Mouse (Mus musculus): ENCODE measurements at regions not wholly inside any gene's neighbourhood (a gene's known extent, or its start where the extent isn't known, plus 50 kb on each side); places are given as distances from the start of the nearest gene placed in this dataset.

DNA sequence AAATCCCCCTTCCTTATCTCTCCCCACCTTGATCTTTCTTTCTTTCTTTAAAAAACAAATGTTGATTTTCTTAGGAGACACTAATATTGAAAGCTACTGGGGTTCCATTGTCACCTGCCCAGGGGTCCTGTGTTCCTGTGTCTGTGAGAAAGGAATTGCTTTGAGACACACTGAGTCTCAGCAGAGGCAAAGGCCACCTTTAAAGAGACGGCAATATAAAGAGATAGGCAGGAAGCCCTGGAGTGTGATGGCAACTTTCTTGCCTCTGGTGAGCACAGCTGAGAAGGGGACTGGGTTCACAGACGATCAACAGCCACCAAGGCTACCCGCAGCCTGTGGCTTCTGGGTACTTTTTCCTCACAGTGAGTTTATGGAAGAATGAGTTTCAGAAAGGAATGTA, 855.8 kb downstream of the Galc start:
- ATAC-seq (ENCODE audit: low FRiP score, low read depth) (no peak), DNase-seq (ENCODE audit: low spot score) (no peak)
- no peak for TF ChIP-seq POLR2A (IDR thresholded peaks at IDR 0.05; ENCODE audit: borderline replicate concordance, extremely low read depth, insufficient read depth, insufficient read length)
- Histone ChIP-seq H3K9ac (ENCODE audit: low read depth, low read length, severe bottlenecking) (no peak overlapping the region), H3K4me2 (replicated peaks; ENCODE audit: low read depth, low read length, severe bottlenecking) (no peak overlapping the region), H3K9me3 (ENCODE audit: control insufficient read depth, low read length) (no peaks in the 10 kb centered on the region), H3K36me3 (ENCODE audit: control insufficient read depth, insufficient read depth, low read length) (no peaks in the 10 kb centered on the region), H3K4me3 (replicated peaks; ENCODE audit: low read length) (no peak overlapping the region), H3K4me1 (ENCODE audit: control insufficient read depth, insufficient read depth, low read length) (no peaks in the 10 kb centered on the region), H3K27me3 (ENCODE audit: control insufficient read depth, insufficient read depth, low read length) (no peaks in the 10 kb centered on the region), H3K27ac (replicated peaks; ENCODE audit: low read depth, low read length) (no peak overlapping the region)
- 21% methylated on average over 3 of the region's 3 CpGs for WGBS

DNA sequence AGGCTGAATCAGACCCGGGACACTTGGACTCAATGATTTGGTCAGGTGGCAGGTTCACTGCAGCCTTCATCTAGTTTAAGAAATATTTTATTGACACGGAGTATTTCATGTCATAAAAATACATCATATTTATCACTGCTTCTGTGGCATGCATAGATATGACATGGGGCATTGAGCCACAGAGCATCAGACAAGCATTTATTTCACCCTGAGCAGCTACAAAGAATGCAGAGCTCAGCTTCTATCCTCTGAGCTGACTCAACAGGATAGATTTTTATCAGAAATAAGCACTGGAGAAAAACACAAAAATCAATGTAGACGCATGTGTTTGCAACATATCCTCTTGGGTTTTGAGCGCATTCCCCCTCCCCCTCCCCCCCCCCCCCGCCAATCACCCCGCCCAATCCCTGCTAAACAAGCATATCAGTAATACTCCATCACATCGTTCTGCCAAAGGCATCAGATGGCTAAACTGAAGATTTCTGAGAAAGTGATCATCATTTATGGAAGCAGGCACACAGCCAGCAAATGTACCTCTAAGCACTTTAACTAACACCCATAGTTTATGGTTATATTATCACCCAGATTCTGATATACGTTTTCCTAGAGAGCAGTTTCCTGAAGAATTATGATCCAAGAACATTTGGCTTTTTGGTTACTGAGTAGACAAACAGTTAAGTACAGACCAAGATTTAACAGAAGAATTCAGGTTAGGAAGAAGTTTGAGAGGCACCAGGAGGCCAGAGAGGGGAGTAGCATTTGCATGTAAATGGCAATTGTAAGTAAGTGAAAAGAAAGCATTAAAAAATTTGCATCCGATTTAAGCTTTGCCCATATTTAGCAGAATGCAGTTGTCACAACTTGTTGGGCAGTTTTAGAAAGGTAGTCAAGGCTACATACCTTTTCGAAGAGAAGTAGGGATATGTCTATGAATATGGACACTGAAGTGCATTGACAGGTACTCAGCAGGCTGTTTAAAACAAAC, 856.6 kb downstream of the Galc start:
- no peaks in the 10 kb centered on the region for H3K9me3 ChIP-seq (ENCODE audit: control insufficient read depth, low read length)
- no peak for TF ChIP-seq POLR2A (IDR thresholded peaks at IDR 0.05; ENCODE audit: borderline replicate concordance, extremely low read depth, insufficient read depth, insufficient read length)
- H3K4me2 ChIP-seq (replicated peaks; ENCODE audit: low read depth, low read length, severe bottlenecking) = no peak overlapping the region
- H3K4me3 ChIP-seq (replicated peaks; ENCODE audit: low read length) = no peak overlapping the region
- H3K4me1 ChIP-seq (ENCODE audit: control insufficient read depth, insufficient read depth, low read length) = no peaks in the 10 kb centered on the region
- no peak overlapping the region for H3K9ac ChIP-seq (ENCODE audit: low read depth, low read length, severe bottlenecking)
- WGBS = 20% methylated on average over 10 of the region's 10 CpGs
- no peaks in the 10 kb centered on the region for H3K27me3 ChIP-seq (ENCODE audit: control insufficient read depth, insufficient read depth, low read length)
- ATAC-seq (ENCODE audit: low FRiP score, low read depth) = no peak
- no peaks in the 10 kb centered on the region for H3K36me3 ChIP-seq (ENCODE audit: control insufficient read depth, insufficient read depth, low read length)
- DNase-seq (ENCODE audit: low spot score) = no peak
- no peak overlapping the region for H3K27ac ChIP-seq (replicated peaks; ENCODE audit: low read depth, low read length)

DNA sequence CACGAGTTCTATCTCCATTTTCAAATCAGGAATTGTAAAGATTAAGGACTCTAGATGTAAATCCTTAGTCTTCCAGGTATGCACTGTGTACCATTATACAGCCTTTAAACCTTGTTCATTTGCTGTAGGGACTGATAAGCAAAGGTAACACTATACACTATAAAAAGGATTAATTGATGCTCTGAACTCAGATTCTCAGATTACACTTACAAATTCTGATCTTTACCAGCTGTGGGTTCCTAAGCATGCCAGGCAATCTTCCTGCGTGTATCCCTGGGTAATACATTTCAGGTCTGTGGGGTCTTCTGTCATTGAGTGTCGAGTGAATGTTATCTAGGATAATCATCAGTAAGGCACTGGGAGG, 860.7 kb downstream of the Galc start:
- 39% methylated on average over 3 of the region's 3 CpGs for WGBS
- Histone ChIP-seq H3K9ac (ENCODE audit: low read depth, low read length, severe bottlenecking) (no peak overlapping the region), H3K36me3 (ENCODE audit: control insufficient read depth, insufficient read depth, low read length) (no peaks in the 10 kb centered on the region), H3K27me3 (ENCODE audit: control insufficient read depth, insufficient read depth, low read length) (no peaks in the 10 kb centered on the region), H3K4me3 (replicated peaks; ENCODE audit: low read length) (no peak overlapping the region), H3K27ac (replicated peaks; ENCODE audit: low read depth, low read length) (no peak overlapping the region), H3K4me1 (ENCODE audit: control insufficient read depth, insufficient read depth, low read length) (no peaks in the 10 kb centered on the region), H3K9me3 (ENCODE audit: control insufficient read depth, low read length) (no peaks in the 10 kb centered on the region), H3K4me2 (replicated peaks; ENCODE audit: low read depth, low read length, severe bottlenecking) (no peak overlapping the region)
- TF ChIP-seq POLR2A (IDR thresholded peaks at IDR 0.05; ENCODE audit: borderline replicate concordance, extremely low read depth, insufficient read depth, insufficient read length) = no peak
- ATAC-seq (ENCODE audit: low FRiP score, low read depth) = no peak
- no peak for DNase-seq (ENCODE audit: low spot score)

DNA sequence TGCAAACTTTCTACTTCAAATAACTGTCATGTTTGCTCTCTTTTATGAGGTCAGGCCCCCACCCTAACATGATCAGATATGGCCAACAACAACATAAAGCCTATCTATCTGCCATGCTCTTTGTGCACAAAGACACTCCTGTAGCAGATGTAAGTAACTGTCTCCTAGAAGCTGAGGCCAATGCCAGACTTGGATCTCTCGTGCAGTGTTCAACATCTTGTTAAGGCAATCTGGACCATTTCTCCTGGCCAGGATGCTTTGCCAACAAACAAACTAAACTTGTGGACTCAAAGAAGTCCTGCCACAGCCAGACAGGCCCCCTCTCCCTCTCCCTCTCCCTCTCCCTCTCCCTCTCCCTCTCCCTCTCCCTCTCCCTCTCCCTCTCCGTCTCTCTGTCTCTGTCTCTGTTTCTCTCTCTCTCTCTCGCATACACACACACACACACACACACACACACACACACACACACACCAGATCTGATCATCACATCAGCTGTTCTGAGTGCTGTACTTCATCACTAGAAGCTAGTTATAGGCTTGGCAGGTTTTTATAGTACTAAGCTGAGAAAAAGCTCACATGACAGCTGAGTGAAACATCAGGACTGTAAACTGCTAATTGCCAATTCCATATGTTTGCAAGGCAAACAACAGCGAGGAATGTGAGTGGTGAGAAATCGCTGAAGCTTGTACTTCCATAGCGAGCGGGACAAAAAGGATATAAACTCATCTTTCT, 861.2 kb downstream of the Galc start:
- WGBS = 60% methylated on average over 5 of the region's 7 CpGs
- Histone ChIP-seq H3K4me2 (replicated peaks; ENCODE audit: low read depth, low read length, severe bottlenecking) (no peak overlapping the region), H3K36me3 (ENCODE audit: control insufficient read depth, insufficient read depth, low read length) (no peaks in the 10 kb centered on the region), H3K27ac (replicated peaks; ENCODE audit: low read depth, low read length) (no peak overlapping the region), H3K9me3 (ENCODE audit: control insufficient read depth, low read length) (no peaks in the 10 kb centered on the region), H3K27me3 (ENCODE audit: control insufficient read depth, insufficient read depth, low read length) (no peaks in the 10 kb centered on the region), H3K4me1 (ENCODE audit: control insufficient read depth, insufficient read depth, low read length) (no peaks in the 10 kb centered on the region), H3K4me3 (replicated peaks; ENCODE audit: low read length) (no peak overlapping the region), H3K9ac (ENCODE audit: low read depth, low read length, severe bottlenecking) (no peak overlapping the region)
- ATAC-seq (ENCODE audit: low FRiP score, low read depth) = no peak
- no peak for TF ChIP-seq POLR2A (IDR thresholded peaks at IDR 0.05; ENCODE audit: borderline replicate concordance, extremely low read depth, insufficient read depth, insufficient read length)
- DNase-seq (ENCODE audit: low spot score) = peak; percentile 8

DNA sequence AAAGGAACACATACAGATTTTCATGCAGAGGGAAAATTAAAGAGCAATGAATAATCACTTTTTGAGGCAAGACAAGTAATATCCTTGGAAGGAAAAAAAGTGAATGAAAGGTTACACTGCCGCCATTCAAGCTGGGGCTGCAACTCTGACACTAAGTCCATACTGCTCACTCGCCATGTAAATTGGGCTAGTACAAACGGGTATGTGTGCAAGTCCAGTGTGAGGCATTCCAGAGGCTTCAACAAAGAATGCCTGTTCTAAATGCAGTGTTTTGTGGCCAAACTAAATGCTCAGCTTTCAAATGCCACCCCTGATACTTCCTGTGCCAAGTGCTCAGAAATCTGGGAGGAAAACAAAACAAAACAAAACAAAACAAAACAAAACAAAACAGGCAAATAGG, 897.5 kb downstream of the Galc start:
- H3K4me2 ChIP-seq (replicated peaks; ENCODE audit: low read depth, low read length, severe bottlenecking) = no peak overlapping the region
- no peak overlapping the region for H3K9ac ChIP-seq (ENCODE audit: low read depth, low read length, severe bottlenecking)
- no peaks in the 10 kb centered on the region for H3K9me3 ChIP-seq (ENCODE audit: control insufficient read depth, low read length)
- DNase-seq (ENCODE audit: low spot score) = no peak
- ATAC-seq (ENCODE audit: low FRiP score, low read depth) = no peak
- no peak overlapping the region for H3K4me3 ChIP-seq (replicated peaks; ENCODE audit: low read length)
- WGBS = 48% methylated on average over 3 of the region's 3 CpGs
- H3K4me1 ChIP-seq (ENCODE audit: control insufficient read depth, insufficient read depth, low read length) = no peaks in the 10 kb centered on the region
- H3K27ac ChIP-seq (replicated peaks; ENCODE audit: low read depth, low read length) = no peak overlapping the region
- H3K27me3 ChIP-seq (ENCODE audit: control insufficient read depth, insufficient read depth, low read length) = no peaks in the 10 kb centered on the region
- H3K36me3 ChIP-seq (ENCODE audit: control insufficient read depth, insufficient read depth, low read length) = no peaks in the 10 kb centered on the region
- TF ChIP-seq POLR2A (IDR thresholded peaks at IDR 0.05; ENCODE audit: borderline replicate concordance, extremely low read depth, insufficient read depth, insufficient read length) = no peak
